Mouse (Mus musculus): ENCODE results near the gene Rcan1.

DNA sequence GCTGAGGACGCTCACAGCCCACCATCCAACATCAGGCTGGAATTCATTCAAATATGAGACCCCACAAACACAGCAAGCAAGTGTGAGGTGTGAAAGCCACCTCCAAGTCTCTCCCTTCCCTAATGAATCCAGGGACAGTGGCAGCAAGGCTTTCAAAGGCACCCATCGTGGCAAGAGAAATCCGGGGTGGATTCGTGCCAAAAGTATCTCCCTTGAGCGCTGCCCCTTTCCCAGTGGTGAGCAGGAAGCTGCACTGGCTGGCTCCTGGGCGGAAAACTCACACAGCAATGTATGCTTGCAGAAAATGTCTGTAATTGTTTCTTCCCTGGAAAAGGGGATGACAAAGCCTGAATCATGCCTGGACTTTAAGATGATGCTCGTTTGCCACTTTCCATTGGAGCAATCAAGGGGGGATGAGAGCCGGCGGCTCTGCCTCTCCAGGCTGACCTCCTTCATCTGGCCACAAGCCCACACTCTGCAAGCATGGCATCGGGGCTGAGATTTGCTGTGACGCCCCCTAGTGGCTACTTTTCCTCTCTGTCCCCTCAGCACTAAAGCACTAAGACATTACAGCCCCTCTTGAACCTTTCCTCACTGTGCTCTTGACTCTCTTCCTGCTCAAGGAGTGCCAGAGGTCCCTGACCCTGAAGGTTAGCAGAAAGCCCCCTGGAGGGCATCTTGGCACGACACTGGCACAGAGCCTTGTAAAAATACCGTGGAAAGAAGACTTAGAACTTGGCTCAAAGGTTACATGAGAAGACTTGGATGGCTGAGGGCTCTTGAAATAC is 49.3 kb downstream of the Rcan1 start:
- TF ChIP-seq CTCF (IDR thresholded peaks at IDR 0.05) (peak; percentile 62), EP300 (IDR thresholded peaks at IDR 0.05) (no peak)
